Mouse (Mus musculus): Measurements from ENCODE around the gene Map3k1.

Gene Map3k1

DNA sequence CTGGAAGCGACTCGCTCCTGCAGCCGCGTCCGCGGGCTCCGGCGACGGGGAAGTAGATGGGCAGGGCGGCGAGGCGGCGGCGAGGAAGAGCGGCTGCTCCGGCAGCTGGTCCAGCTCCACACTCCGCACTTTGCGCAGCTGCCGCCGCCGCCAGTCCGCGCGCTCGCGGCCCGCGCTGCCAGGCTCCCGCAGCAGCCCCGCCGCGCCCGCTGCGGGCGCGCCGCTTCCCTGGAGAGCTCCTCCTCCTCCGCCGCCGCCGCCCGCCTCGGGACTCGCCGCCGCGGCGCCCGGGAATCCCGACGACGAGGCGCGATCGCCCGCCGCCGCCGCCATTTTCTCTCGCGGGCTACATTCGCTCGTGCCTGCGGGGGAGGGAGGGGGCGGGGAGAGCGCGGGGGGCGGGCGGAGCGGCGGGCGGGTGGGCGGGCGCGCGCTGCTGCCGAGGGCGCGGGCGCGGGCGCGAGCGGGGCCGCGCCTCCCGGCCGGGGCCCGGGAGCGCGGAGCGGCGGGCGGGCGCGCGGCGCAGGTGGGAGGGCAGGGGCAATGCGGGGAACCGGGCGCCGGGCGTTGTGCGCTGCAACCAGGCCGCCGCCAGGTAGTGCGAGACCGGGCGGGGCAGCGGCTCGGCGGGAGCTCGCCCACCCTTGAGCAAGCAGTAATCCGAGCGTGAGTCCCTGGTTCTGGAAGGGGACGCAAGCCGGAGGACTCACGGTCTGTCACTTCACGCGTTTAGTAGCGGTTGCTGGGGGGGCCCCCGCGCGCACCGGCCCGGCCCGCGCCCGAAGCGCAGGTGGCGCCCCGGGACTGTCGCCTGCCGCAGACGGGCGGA is at the start of gene Map3k1:
Gene Map3k1 (minus strand): TSS at position 357 of the 829 bp plus-strand sequence.
- DNase-seq, result peak; percentile 57

- no peak for DNase-seq
Observed at GRCm38 (mm10) chr13:111856786-111857455, 48.1 kb upstream of the Map3k1 start.

DNA sequence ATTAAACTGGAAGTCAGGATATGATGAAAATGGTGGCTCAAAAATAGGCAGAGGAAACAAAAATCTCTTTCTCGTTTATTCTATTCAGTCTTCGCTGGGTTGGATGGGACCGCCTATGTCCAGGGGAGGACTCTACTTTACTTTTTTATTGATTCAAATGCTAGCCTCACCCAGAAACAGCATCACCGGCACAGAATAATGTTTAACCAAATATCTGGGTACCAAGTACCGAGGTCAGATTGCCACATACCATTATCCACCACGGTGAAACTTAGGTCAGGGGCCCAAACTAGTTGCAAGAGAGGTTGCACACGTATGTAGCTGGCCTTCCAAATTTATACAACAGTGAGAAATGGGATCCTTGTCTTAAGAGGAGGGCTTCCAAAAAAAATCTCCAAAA is 47.4 kb upstream of the Map3k1 start:
- DNase-seq, result no peak

- DNase-seq, result no peak
Observed at GRCm38 (mm10) chr13:111852451-111853224, 43.8 kb upstream of the Map3k1 start.

GRCm38 (mm10) chr13:111850046-111850837 is 41.4 kb upstream of the Map3k1 start:
- DNase-seq, result no peak

DNA sequence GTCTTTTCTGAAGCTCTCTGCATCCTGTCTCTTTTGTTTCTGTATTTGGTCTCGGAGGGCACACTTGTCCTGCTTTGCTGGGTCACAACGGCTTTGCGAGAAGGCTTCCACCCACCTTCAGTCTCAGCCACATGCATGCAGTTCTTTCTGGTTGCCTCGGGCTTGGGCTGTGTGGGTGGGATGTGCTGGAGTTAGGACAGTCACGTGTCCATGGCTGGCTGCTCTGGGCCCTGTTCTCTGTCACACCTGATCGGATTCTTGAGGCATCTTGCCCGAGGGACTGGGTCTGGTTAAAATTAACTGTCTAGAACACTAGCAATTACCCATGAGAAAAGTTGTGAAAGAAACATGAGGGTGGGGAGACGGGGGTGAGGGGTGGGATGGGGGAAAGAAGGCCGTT is 36.7 kb upstream of the Map3k1 start:
- no peak for DNase-seq

DNA sequence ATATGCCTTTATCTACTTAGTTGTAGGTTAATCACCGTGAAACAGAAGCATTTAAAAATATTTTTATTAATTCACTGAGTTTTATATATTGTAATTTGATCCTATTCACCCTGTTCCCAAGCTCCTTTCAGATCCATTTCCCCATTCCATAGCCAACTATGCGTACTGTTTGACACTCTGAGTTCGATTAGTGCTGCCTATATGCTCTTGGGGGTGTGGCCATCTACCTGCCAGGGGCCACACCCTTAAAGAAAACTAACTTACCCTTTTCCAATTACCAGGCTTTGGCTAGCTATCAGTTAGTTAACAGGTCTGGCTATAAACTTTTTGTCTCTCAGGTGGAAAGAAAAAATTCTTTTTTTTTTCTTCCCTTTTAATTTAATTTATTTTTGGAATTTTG is 35.5 kb upstream of the Map3k1 start:
- DNase-seq, result no peak

GRCm38 (mm10) chr13:111835787-111836186 is 27.0 kb upstream of the Map3k1 start:
- DNase-seq, result no peak

- no peak for DNase-seq
Observed at GRCm38 (mm10) chr13:111834613-111835012, 25.8 kb upstream of the Map3k1 start.

- no peak for DNase-seq
Observed at GRCm38 (mm10) chr13:111829473-111829872, 20.7 kb upstream of the Map3k1 start.

- no peak for DNase-seq
Observed at GRCm38 (mm10) chr13:111827481-111827880, 18.7 kb upstream of the Map3k1 start.

- DNase-seq, result no peak
Observed at GRCm38 (mm10) chr13:111824178-111824577, 15.4 kb upstream of the Map3k1 start.

- DNase-seq, result no peak
Observed at GRCm38 (mm10) chr13:111821727-111822375, 13.1 kb upstream of the Map3k1 start.

DNA sequence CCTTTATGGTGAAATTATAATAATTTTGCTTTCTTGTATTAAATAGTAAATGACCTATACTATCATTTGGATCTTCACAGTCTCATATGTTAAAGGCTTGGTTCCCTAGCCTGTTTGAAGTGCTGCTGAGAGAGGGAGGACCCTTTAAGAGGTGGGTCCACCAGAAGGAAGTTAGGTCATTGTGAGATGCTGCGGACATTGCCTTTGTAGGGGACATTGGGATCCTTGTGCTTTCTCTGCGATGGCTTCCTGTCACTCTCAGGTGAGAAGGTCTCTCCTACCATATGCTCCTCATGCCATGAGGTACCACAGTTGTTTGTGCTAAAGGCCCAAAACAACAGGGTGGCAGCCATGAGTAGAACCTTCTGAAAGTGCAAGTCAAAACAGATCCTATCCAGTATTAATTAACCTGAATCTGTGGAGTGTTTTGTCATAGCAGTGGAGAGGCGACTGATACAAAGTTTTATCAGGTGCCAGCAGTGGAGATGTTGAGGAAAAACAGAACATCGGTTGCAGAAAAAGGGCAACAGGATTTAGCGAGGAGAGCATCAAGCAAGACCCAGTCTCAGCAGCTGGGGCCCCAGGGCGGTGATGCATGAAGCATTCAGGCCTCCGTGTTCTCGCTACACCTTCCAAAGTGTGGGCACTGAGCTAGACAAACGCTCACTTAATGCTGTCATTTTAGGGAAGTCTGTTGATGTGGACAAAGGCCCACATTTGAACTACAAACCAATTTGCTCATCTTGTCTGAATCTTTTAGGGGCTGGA is 11.0 kb upstream of the Map3k1 start:
- DNase-seq, result no peak

DNA sequence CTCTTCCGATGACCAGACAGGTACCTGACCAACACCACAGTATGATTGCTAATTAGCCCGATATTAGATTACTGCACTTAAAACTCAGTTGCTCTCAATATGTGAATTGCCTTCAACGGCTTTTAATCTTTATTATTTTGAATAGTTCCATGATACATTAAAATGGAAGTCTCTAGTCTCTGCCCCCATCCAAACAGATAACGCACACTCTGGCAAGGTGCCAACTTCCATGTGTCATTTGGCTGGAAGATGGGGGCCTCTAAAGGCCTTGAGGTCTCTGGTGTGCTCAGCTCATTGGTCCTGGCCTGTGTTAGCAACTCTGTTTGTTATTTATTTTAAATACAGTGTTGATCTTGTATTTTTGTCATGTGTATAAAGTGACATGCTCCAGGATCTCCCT is 10.3 kb upstream of the Map3k1 start:
- no peak for DNase-seq

DNA sequence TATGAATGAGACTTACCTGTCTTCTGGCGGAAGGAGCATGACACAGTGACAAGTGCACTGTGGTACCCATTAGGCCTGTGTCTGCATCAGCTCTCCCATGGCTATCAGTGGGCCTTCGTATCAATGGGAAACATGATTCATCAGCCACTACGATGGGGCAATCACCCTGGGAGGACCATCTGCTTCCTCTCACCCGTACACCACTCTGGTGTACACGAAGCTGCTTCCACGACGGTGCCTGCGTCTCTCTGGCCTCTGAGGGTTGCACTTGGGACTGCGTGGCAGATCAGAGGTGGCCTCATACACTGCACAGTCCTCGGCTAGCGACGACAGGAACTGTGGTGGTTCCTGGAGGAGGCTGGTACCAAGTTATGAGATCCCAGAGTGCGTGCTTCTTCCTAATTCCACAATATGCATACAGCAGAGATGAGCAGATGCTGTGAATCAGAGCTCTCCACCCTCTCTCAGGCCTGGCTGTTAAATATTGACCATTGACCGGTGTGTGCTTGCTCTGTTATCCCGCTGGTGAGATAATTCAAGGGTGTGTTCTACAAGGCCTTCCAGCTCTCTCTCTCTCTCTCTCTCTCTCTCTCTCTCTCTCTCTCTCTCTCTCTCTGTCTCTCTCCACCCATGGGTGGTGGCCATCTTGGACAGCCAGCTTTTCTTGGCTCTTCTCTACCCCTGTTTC is 9.6 kb upstream of the Map3k1 start:
- no peak for DNase-seq

DNA sequence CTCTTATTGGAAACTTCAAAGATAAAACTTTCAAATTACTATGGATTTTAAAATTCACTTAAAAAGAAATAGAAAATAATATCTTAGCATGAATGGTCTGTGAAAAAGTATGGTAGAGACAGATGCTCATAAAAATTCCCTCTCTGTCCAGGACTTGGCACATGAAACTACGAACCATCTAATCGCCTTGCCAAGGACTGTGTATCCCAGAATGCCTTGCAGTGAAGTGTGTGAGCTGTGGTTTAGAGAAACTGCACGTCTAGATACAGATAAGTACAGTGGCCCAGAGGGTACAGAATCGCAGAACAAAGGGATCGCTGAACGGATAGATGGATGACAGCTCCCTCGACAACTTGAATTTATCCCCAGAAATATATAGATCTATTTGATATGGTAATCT is 9.0 kb upstream of the Map3k1 start:
- no peak for DNase-seq

- DNase-seq, result no peak
Observed at GRCm38 (mm10) chr13:111816431-111816830, 7.6 kb upstream of the Map3k1 start.

- no peak for DNase-seq
Observed at GRCm38 (mm10) chr13:111815486-111815885, 6.7 kb upstream of the Map3k1 start.

DNA sequence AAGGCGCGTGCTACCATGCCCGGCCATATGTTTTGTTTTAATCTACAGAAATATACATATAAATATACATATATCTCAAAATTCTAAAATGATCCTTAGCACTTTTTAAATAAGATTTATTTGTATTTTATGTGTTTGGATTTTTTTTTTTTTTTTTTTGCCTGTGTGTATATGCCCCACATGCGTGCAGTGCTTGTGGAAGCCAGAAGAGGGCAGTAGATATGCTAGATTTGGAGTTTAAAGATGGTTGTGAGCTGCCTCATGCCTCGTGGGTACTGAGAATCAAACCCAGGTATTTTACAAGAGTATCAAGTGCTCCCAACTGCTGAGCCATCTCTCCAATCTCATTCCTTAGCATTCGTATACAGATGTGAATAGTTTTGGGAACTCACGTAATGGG is 6.2 kb upstream of the Map3k1 start:
- DNase-seq, result no peak

GRCm38 (mm10) chr13:111812647-111813046 is 3.9 kb upstream of the Map3k1 start:
- no peak for DNase-seq

Measured in layer of hippocampus, adult 9-11 months (tissue).